In the genomic region with DNA sequence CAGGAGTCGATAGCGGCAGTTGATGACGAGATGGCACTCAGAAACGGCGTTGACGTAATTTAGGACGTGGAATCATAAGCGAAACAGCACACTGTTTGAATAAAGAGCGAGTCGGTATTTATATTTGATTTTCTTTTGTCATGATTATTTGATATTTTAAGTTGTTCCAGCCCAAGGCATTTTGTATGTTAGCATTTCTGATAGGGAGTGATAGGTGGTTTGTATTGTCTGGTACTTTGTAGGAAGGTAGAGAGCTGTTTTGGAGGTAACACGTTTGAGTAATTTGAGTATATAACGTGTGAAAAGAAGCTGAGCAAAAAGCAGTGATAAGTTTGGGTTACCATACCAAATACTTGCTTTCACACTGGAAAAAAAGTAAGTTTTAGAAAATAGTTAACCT, we compare ENCODE assay signal across 20 mouse cellular contexts. TPM values are rescaled to one million over a fixed set of nuclear protein-coding genes. Genes with fewer than 3 reads are reported as not detected.
"Had no signal": no experiment of that assay in that cellular context is flagged by ENCODE, and none has a peak within 500 bp of the region (broad histone marks: within the 10 kb centered on the region; RNA-seq: fewer than 3 reads in every experiment).

No protein-coding gene starts in this region.

- H3K27ac ChIP-seq: limb, embryonic 15.5 days; liver, embryonic 13.5 days; midbrain, embryonic 13.5 days had no signal

- H3K4me2 ChIP-seq: limb, embryonic 15.5 days; liver, embryonic 13.5 days; midbrain, embryonic 13.5 days; neural tube, embryonic 15.5 days had no signal

- H3K9ac ChIP-seq: limb, embryonic 15.5 days; midbrain, embryonic 13.5 days; neural tube, embryonic 15.5 days had no signal

- H3K27me3 ChIP-seq: limb, embryonic 15.5 days; liver, embryonic 13.5 days; midbrain, embryonic 13.5 days; neural tube, embryonic 15.5 days had no signal

- DNase-seq: kidney, postnatal 14 days; layer of hippocampus, postnatal 36 days; liver, embryonic 13.5 days; lung, adult 18-20 months; right cerebral cortex, adult 18-20 months; right cerebral cortex, postnatal 25 days; thymus, postnatal 36 days had no signal

- H3K9me3 ChIP-seq: limb, embryonic 15.5 days; liver, embryonic 13.5 days; midbrain, embryonic 13.5 days; neural tube, embryonic 15.5 days had no signal

- ATAC-seq: midbrain, embryonic 13.5 days had no signal

- H3K4me3 ChIP-seq: limb, embryonic 15.5 days; liver, embryonic 13.5 days; myocyte; neural tube, embryonic 15.5 days had no signal

RNA-seq across cellular contexts. Expression of a gene that starts 34.0 kb away (rescaled TPM):
- total RNA-seq: layer of hippocampus, postnatal 36 days; left cerebral cortex, adult 8-10 months; left cerebral cortex, postnatal 25 days; megakaryocyte-erythroid progenitor cell, adult 5-6 weeks had no signal
- polyA plus RNA-seq: kidney, embryonic 14.5 days; limb, embryonic 11.5 days; limb, embryonic 15.5 days; liver, embryonic 13.5 days; myocyte; neural tube, embryonic 11.5 days; stomach, embryonic 16.5 days had no signal

RNA-seq across cellular contexts. Expression of a gene that starts 54.7 kb away (rescaled TPM):
- total RNA-seq: layer of hippocampus, postnatal 36 days; left cerebral cortex, adult 8-10 months; left cerebral cortex, postnatal 25 days; megakaryocyte-erythroid progenitor cell, adult 5-6 weeks had no signal
- polyA plus RNA-seq: large intestine, adult 2 months; myocyte; neural tube, embryonic 11.5 days; small intestine, adult 2 months had no signal
